Mouse (Mus musculus) small intestine, adult 2 months (tissue): ENCODE measurements around the gene Trim34a.

ENCODE experiments used
- CTCF ChIP-seq: fragments of 200-500 bp; IDR thresholded peaks from 2 replicates; pipeline ENCODE4 v1.5.1; 2012; ENCODE audit warnings: low read depth, mild to moderate bottlenecking, control low read depth, inconsistent platforms, low read length, moderate library complexity, mixed read lengths; ENCODE audit not compliant: insufficient replicate concordance, insufficient read length; ENCODE audit errors: extremely low read depth
- POLR2A ChIP-seq: fragments of 200-500 bp; IDR thresholded peaks from 2 replicates; pipeline ENCODE4 v1.6.1; 2012; ENCODE audit warnings: low read depth, mild to moderate bottlenecking, control low read depth, inconsistent platforms, low read length, moderate library complexity

GRCm38 (mm10) chr7:104218701-104219569 lies 25.3 kb upstream of the Trim34a start, which contains the start of gene Trim6:
- TF ChIP-seq CTCF, result no peak
- TF ChIP-seq POLR2A, result no peak
